Mouse (Mus musculus): ENCODE results near the gene Garnl3. TPM values are rescaled to one million over a fixed set of nuclear protein-coding genes. Genes with fewer than 3 reads are reported as not detected.

The Garnl3 gene
- polyA plus RNA-seq, 1 experiment from 2014 or later, result 13.6 TPM

- no peaks in the 10 kb centered on the region for H3K27me3 ChIP-seq (ENCODE audit: control insufficient read depth, insufficient read depth, low read length)
- H3K27ac ChIP-seq (ENCODE audit: low read depth, low read length), result peak overlapping the region; percentile 81
- H3K4me3 ChIP-seq (ENCODE audit: low read depth, low read length), result peak overlapping the region; percentile 90
- peak overlapping the region; percentile 98 for H3K9ac ChIP-seq (ENCODE audit: low read length)
- peaks cover 21% of the 10 kb centered on the region for H3K4me1 ChIP-seq (ENCODE audit: control insufficient read depth, insufficient read depth, low read length)
- no peaks in the 10 kb centered on the region for H3K9me3 ChIP-seq (ENCODE audit: control insufficient read depth, low read length)
- ATAC-seq (ENCODE audit: low FRiP score) (no peak), DNase-seq (ENCODE audit: low spot score, missing footprints) (peak; percentile 92)
- H3K4me2 ChIP-seq, result peak overlapping the region; percentile 94
- H3K36me3 ChIP-seq (ENCODE audit: control insufficient read depth, insufficient read depth, low read length), result peaks cover 9% of the 10 kb centered on the region; the same call in 1 of the 2 replicates
- under 1% methylated on average over 33 of the region's 33 CpGs for WGBS
Observed at GRCm38 (mm10) chr2:32962062-32962874, 169.2 kb downstream of the Garnl3 start.

- peaks cover 9% of the 10 kb centered on the region; the same call in 1 of the 2 replicates for H3K36me3 ChIP-seq (ENCODE audit: control insufficient read depth, insufficient read depth, low read length)
- H3K27ac ChIP-seq (ENCODE audit: low read depth, low read length), result peak within 1 kb of the TSS; percentile 81
- peak within 1 kb of the TSS; percentile 94 for H3K4me2 ChIP-seq
- WGBS, result 3% methylated on average over 55 of the region's 55 CpGs
- H3K9ac ChIP-seq (ENCODE audit: low read length), result peak within 1 kb of the TSS; percentile 98
- ATAC-seq (ENCODE audit: low FRiP score) (peak; percentile 95), DNase-seq (ENCODE audit: low spot score, missing footprints) (peak; percentile 99)
- peak within 1 kb of the TSS; percentile 90 for H3K4me3 ChIP-seq (ENCODE audit: low read depth, low read length)
- H3K4me1 ChIP-seq (ENCODE audit: control insufficient read depth, insufficient read depth, low read length), result peaks cover 21% of the 10 kb centered on the region
- no peaks in the 10 kb centered on the region for H3K9me3 ChIP-seq (ENCODE audit: control insufficient read depth, low read length)
- H3K27me3 ChIP-seq (ENCODE audit: control insufficient read depth, insufficient read depth, low read length), result no peaks in the 10 kb centered on the region
Observed at GRCm38 (mm10) chr2:32961192-32961995, 170.1 kb downstream of the Garnl3 start, which contains the start of the genes Rpl12 and Lrsam1. TSS of gene Rpl12 (plus strand) at chr2:32961559. TSS of gene Lrsam1 (minus strand) at chr2:32961614.

GRCm38 (mm10) chr2:32960273-32960672 lies 171.2 kb downstream of the Garnl3 start:
- Histone ChIP-seq H3K36me3 (ENCODE audit: control insufficient read depth, insufficient read depth, low read length) (peaks cover 9% of the 10 kb centered on the region; the same call in 1 of the 2 replicates), H3K4me3 (ENCODE audit: low read depth, low read length) (no peak overlapping the region)

GRCm38 (mm10) chr2:32957344-32957743 lies 174.1 kb downstream of the Garnl3 start:
- H3K9ac ChIP-seq (ENCODE audit: low read length), result no peak overlapping the region
- DNase-seq (ENCODE audit: low spot score, missing footprints), result no peak
- no peaks in the 10 kb centered on the region for H3K9me3 ChIP-seq (ENCODE audit: control insufficient read depth, low read length)
- ATAC-seq (ENCODE audit: low FRiP score), result no peak
- no peak overlapping the region for H3K4me2 ChIP-seq
- H3K27ac ChIP-seq (ENCODE audit: low read depth, low read length), result no peak overlapping the region
- H3K36me3 ChIP-seq (ENCODE audit: control insufficient read depth, insufficient read depth, low read length), result 0 out of 2 replicates have a peak, but pooled peaks cover 3% of the 10 kb centered on the region
- 70% methylated on average over 8 of the region's 8 CpGs for WGBS
- no peak overlapping the region for H3K4me3 ChIP-seq (ENCODE audit: low read depth, low read length)
- H3K27me3 ChIP-seq (ENCODE audit: control insufficient read depth, insufficient read depth, low read length), result no peaks in the 10 kb centered on the region
- H3K4me1 ChIP-seq (ENCODE audit: control insufficient read depth, insufficient read depth, low read length), result peaks cover 8% of the 10 kb centered on the region

More at GRCm38 (mm10) chr2:32960273-32960672, 171.2 kb downstream of the Garnl3 start:
- WGBS, result 97% methylated on average over 4 of the region's 4 CpGs
- ATAC-seq (ENCODE audit: low FRiP score) (no peak), DNase-seq (ENCODE audit: low spot score, missing footprints) (peak; percentile 78)
- Histone ChIP-seq H3K4me1 (ENCODE audit: control insufficient read depth, insufficient read depth, low read length) (peaks cover 21% of the 10 kb centered on the region), H3K27ac (ENCODE audit: low read depth, low read length) (no peak overlapping the region), H3K27me3 (ENCODE audit: control insufficient read depth, insufficient read depth, low read length) (no peaks in the 10 kb centered on the region), H3K9ac (ENCODE audit: low read length) (peak overlapping the region; percentile 98), H3K9me3 (ENCODE audit: control insufficient read depth, low read length) (no peaks in the 10 kb centered on the region), H3K4me2 (no peak overlapping the region)

GRCm38 (mm10) chr2:32954581-32954980 lies 176.9 kb downstream of the Garnl3 start:
- Histone ChIP-seq H3K27me3 (ENCODE audit: control insufficient read depth, insufficient read depth, low read length) (no peaks in the 10 kb centered on the region), H3K4me1 (ENCODE audit: control insufficient read depth, insufficient read depth, low read length) (no peaks in the 10 kb centered on the region), H3K9me3 (ENCODE audit: control insufficient read depth, low read length) (no peaks in the 10 kb centered on the region), H3K4me3 (ENCODE audit: low read depth, low read length) (no peak overlapping the region), H3K9ac (ENCODE audit: low read length) (no peak overlapping the region), H3K36me3 (ENCODE audit: control insufficient read depth, insufficient read depth, low read length) (0 out of 2 replicates have a peak, but pooled peaks cover 3% of the 10 kb centered on the region), H3K4me2 (no peak overlapping the region), H3K27ac (ENCODE audit: low read depth, low read length) (no peak overlapping the region)
- WGBS, result 95% methylated on average over 2 of the region's 2 CpGs
- ATAC-seq (ENCODE audit: low FRiP score) (no peak), DNase-seq (ENCODE audit: low spot score, missing footprints) (no peak)

- no peak overlapping the region for H3K4me2 ChIP-seq
- 89% methylated on average over 11 of the region's 11 CpGs for WGBS
- DNase-seq (ENCODE audit: low spot score, missing footprints) (no peak), ATAC-seq (ENCODE audit: low FRiP score) (no peak)
- H3K4me1 ChIP-seq (ENCODE audit: control insufficient read depth, insufficient read depth, low read length), result no peaks in the 10 kb centered on the region
- H3K9ac ChIP-seq (ENCODE audit: low read length), result no peak overlapping the region
- H3K36me3 ChIP-seq (ENCODE audit: control insufficient read depth, insufficient read depth, low read length), result no peaks in the 10 kb centered on the region
- H3K27ac ChIP-seq (ENCODE audit: low read depth, low read length), result no peak overlapping the region
- no peaks in the 10 kb centered on the region for H3K27me3 ChIP-seq (ENCODE audit: control insufficient read depth, insufficient read depth, low read length)
- no peaks in the 10 kb centered on the region for H3K9me3 ChIP-seq (ENCODE audit: control insufficient read depth, low read length)
- H3K4me3 ChIP-seq (ENCODE audit: low read depth, low read length), result no peak overlapping the region
Observed at GRCm38 (mm10) chr2:32947454-32947853, 184.0 kb downstream of the Garnl3 start.

- H3K9me3 ChIP-seq (ENCODE audit: control insufficient read depth, low read length), result no peaks in the 10 kb centered on the region
- H3K36me3 ChIP-seq (ENCODE audit: control insufficient read depth, insufficient read depth, low read length), result no peaks in the 10 kb centered on the region
- ATAC-seq (ENCODE audit: low FRiP score) (no peak), DNase-seq (ENCODE audit: low spot score, missing footprints) (no peak)
- no peak overlapping the region for H3K9ac ChIP-seq (ENCODE audit: low read length)
- H3K27me3 ChIP-seq (ENCODE audit: control insufficient read depth, insufficient read depth, low read length), result no peaks in the 10 kb centered on the region
- H3K27ac ChIP-seq (ENCODE audit: low read depth, low read length), result no peak overlapping the region
- H3K4me1 ChIP-seq (ENCODE audit: control insufficient read depth, insufficient read depth, low read length), result no peaks in the 10 kb centered on the region
- 92% methylated on average over 4 of the region's 4 CpGs for WGBS
- no peak overlapping the region for H3K4me3 ChIP-seq (ENCODE audit: low read depth, low read length)
- H3K4me2 ChIP-seq, result no peak overlapping the region
Observed at GRCm38 (mm10) chr2:32940483-32940882, 191.0 kb downstream of the Garnl3 start.

- H3K36me3 ChIP-seq (ENCODE audit: control insufficient read depth, insufficient read depth, low read length), result no peaks in the 10 kb centered on the region
- peak; percentile 91 for DNase-seq (ENCODE audit: low spot score, missing footprints)
Observed at GRCm38 (mm10) chr2:32939418-32939817, 192.0 kb downstream of the Garnl3 start.

More at GRCm38 (mm10) chr2:32939418-32939817, 192.0 kb downstream of the Garnl3 start:
- Histone ChIP-seq H3K27ac (ENCODE audit: low read depth, low read length) (no peak overlapping the region), H3K4me2 (no peak overlapping the region), H3K9ac (ENCODE audit: low read length) (no peak overlapping the region), H3K27me3 (ENCODE audit: control insufficient read depth, insufficient read depth, low read length) (no peaks in the 10 kb centered on the region), H3K4me1 (ENCODE audit: control insufficient read depth, insufficient read depth, low read length) (no peaks in the 10 kb centered on the region), H3K4me3 (ENCODE audit: low read depth, low read length) (no peak overlapping the region), H3K9me3 (ENCODE audit: control insufficient read depth, low read length) (no peaks in the 10 kb centered on the region)
- ATAC-seq (ENCODE audit: low FRiP score), result no peak
- WGBS, result 66% methylated on average over 5 of the region's 5 CpGs
